Mouse (Mus musculus): ENCODE measurements at regions not wholly inside any gene's neighbourhood (a gene's known extent, or its start where the extent isn't known, plus 50 kb on each side); places are given as distances from the start of the nearest gene placed in this dataset.

DNA sequence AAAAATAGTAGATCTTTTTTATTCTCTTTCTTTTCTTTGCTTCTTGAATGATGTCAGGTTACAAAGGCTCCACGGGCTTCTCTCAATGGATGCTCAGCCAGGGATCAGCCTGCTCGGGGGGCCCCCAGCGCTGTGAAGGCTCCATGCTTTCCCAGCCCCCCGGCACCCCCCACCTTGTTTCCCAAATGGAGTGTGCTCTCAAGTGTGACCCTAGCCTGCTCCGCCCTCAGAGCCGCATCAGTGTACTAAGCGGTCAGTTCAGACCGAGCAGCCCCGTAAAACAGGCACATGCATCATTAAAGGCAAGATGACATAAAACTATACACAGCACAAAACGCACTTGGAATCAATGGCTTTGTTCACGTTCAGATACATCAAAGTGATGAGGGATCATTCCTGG, 102.7 kb downstream of the Olig3 start:
- TF ChIP-seq CTCF (IDR thresholded peaks at IDR 0.05; ENCODE audit: low read depth) (no peak), EP300 (optimal IDR thresholded peaks at IDR 0.05) (no peak)
